Mouse (Mus musculus): ENCODE data around the gene Prcc.
A peak's percentile ranks its signal among the peaks of the same experiment; 100 is the strongest.
"Not testable (repeated sequence)": the region's sequence is repeated elsewhere in the genome, so short reads cannot be mapped to it uniquely, and the experiment has no call there.

Prcc gene

GRCm38 (mm10) chr3:87905880-87906485, 20.6 kb upstream of the Prcc start, which contains the start of gene Hdgf:
Gene Hdgf, plus strand, starts transcription at chr3:87906321.
- DNase-seq (ENCODE audit: low spot score in 2 of 2) = peak; percentile 90 to 91

GRCm38 (mm10) chr3:87903821-87904220, 18.4 kb upstream of the Prcc start:
- DNase-seq (ENCODE audit: low spot score in 2 of 2) = no peak

GRCm38 (mm10) chr3:87901959-87902358, 16.6 kb upstream of the Prcc start:
- not testable (repeated sequence) for DNase-seq (ENCODE audit: low spot score in 2 of 2)

- DNase-seq (ENCODE audit: low spot score in 2 of 2) = no peak
Measured at GRCm38 (mm10) chr3:87901036-87901624, 15.7 kb upstream of the Prcc start.

- DNase-seq (ENCODE audit: low spot score in 2 of 2) = no peak
Measured at GRCm38 (mm10) chr3:87899776-87900175, 14.4 kb upstream of the Prcc start.

- no peak for DNase-seq (ENCODE audit: low spot score in 2 of 2)
Measured at GRCm38 (mm10) chr3:87899266-87899665, 13.9 kb upstream of the Prcc start.

- DNase-seq (ENCODE audit: low spot score in 2 of 2) = no peak
Measured at GRCm38 (mm10) chr3:87893367-87893905, 8.0 kb upstream of the Prcc start.

GRCm38 (mm10) chr3:87891481-87891880, 6.1 kb upstream of the Prcc start:
- DNase-seq (ENCODE audit: low spot score in 2 of 2) = no peak

- DNase-seq (ENCODE audit: low spot score in 2 of 2) = not testable (repeated sequence)
Measured at GRCm38 (mm10) chr3:87887400-87887799, 2.0 kb upstream of the Prcc start.

GRCm38 (mm10) chr3:87886416-87886815, 1.0 kb upstream of the Prcc start:
- no peak for DNase-seq (ENCODE audit: low spot score in 2 of 2)

- DNase-seq (ENCODE audit: low spot score in 2 of 2) = no peak
Measured at GRCm38 (mm10) chr3:87886004-87886365, 577 bp upstream of the Prcc start.

- DNase-seq (ENCODE audit: low spot score in 2 of 2) = peak in 1 of 2 experiments; percentile 18
Measured at GRCm38 (mm10) chr3:87884708-87885251, 628 bp downstream of the Prcc start.

- DNase-seq (ENCODE audit: low spot score in 2 of 2) = no peak
Measured at GRCm38 (mm10) chr3:87884291-87884690, 1.1 kb downstream of the Prcc start.

- DNase-seq (ENCODE audit: low spot score in 2 of 2) = no peak
Measured at GRCm38 (mm10) chr3:87877730-87878129, 7.7 kb downstream of the Prcc start.

GRCm38 (mm10) chr3:87864111-87864510, 21.3 kb downstream of the Prcc start:
- DNase-seq (ENCODE audit: low spot score in 2 of 2) = not testable (repeated sequence)

- DNase-seq (ENCODE audit: low spot score in 2 of 2) = peak; percentile 42 to 48
Measured at GRCm38 (mm10) chr3:87859813-87860212, 25.6 kb downstream of the Prcc start.

GRCm38 (mm10) chr3:87857666-87858065, 27.7 kb downstream of the Prcc start:
- DNase-seq (ENCODE audit: low spot score in 2 of 2) = no peak

- no peak for DNase-seq (ENCODE audit: low spot score in 2 of 2)
Measured at GRCm38 (mm10) chr3:87855936-87856335, 29.5 kb downstream of the Prcc start.

- peak in 1 of 2 experiments; percentile 14 for DNase-seq (ENCODE audit: low spot score in 2 of 2)
Measured at GRCm38 (mm10) chr3:87854795-87855568, 30.4 kb downstream of the Prcc start.

- no peak for DNase-seq (ENCODE audit: low spot score in 2 of 2)
Measured at GRCm38 (mm10) chr3:87849117-87849516, 36.3 kb downstream of the Prcc start.

- no peak for DNase-seq (ENCODE audit: low spot score in 2 of 2)
Measured at GRCm38 (mm10) chr3:87847680-87848079, 37.7 kb downstream of the Prcc start.

GRCm38 (mm10) chr3:87846650-87847110, 38.7 kb downstream of the Prcc start, which contains the start of gene Sh2d2a:
Gene Sh2d2a, plus strand, starts transcription at chr3:87846755.
- DNase-seq (ENCODE audit: low spot score in 2 of 2) = no peak

Measured in right cerebral cortex, postnatal 36 days (tissue).